Comparison of ENCODE assay signal across 8 mouse cellular contexts in genomic region chr2:116065570-116066005, GRCm38 (mm10). TPM values are rescaled to one million over a fixed set of nuclear protein-coding genes. Genes with fewer than 3 reads are reported as not detected.
DNase-seq lines count a peak whose midpoint lies in the region; ATAC-seq and TF ChIP-seq lines count a peak whose summit lies in the region.

TSS of gene Meis2 (minus strand) at chr2:116065839.

- peak within 1 kb of the TSS; percentile 76 for H3K4me3 ChIP-seq in forebrain, embryonic 10.5 days
- peak within 1 kb of the TSS; percentile 89 for H3K4me3 ChIP-seq in heart, embryonic 15.5 days
- H3K4me3 ChIP-seq in liver, embryonic 14.5 days (ENCODE audit: insufficient read depth in 1 of 2, low read depth in 2 of 2, low read length in 2 of 2): peak within 1 kb of the TSS; percentile 46 to 67
- peak within 1 kb of the TSS; percentile 82 for H3K4me3 ChIP-seq in neural tube, embryonic 12.5 days

- peak within 1 kb of the TSS; percentile 81 for H3K4me2 ChIP-seq in heart, embryonic 15.5 days
- H3K4me2 ChIP-seq in liver, embryonic 14.5 days (ENCODE audit: low read depth): peak within 1 kb of the TSS; percentile 52
- peak within 1 kb of the TSS; percentile 87 for H3K4me2 ChIP-seq in neural tube, embryonic 12.5 days (replicated peaks)

- H3K9me3 ChIP-seq in forebrain, embryonic 10.5 days: no peaks in the 10 kb centered on the region
- no peaks in the 10 kb centered on the region for H3K9me3 ChIP-seq in heart, embryonic 15.5 days (replicated peaks)
- no peaks in the 10 kb centered on the region for H3K9me3 ChIP-seq in liver, embryonic 14.5 days (ENCODE audit: control insufficient read depth, low read length)
- no peaks in the 10 kb centered on the region for H3K9me3 ChIP-seq in neural tube, embryonic 12.5 days

- no peak for TF ChIP-seq EP300 in liver, embryonic 14.5 days (IDR thresholded peaks at IDR 0.05; ENCODE audit: low read depth)

- 0 out of 2 replicates have a peak, but pooled peaks cover 3% of the 10 kb centered on the region for H3K36me3 ChIP-seq in forebrain, embryonic 10.5 days (replicated peaks)
- no peaks in the 10 kb centered on the region for H3K36me3 ChIP-seq in heart, embryonic 15.5 days
- no peaks in the 10 kb centered on the region for H3K36me3 ChIP-seq in liver, embryonic 14.5 days (replicated peaks; ENCODE audit: control insufficient read depth, insufficient read depth, low read depth)
- peaks cover 5% of the 10 kb centered on the region; the same call in 1 of the 2 replicates for H3K36me3 ChIP-seq in neural tube, embryonic 12.5 days

- peak; percentile 14 for DNase-seq in thymus, postnatal 0 days (ENCODE audit: low spot score)
- no peak for DNase-seq in thymus, postnatal 25 days
- peak; percentile 88 for DNase-seq in forebrain, embryonic 10.5 days (ENCODE audit: extremely low spot score, low spot score)
- peak; percentile 86 to 95 for DNase-seq in kidney, postnatal 25 days
- no peak for DNase-seq in liver, embryonic 14.5 days (ENCODE audit: low read depth in 3 of 3, low spot score in 3 of 3)
- peak; percentile 79 to 87 for DNase-seq in urinary bladder, adult 18-20 months (ENCODE audit: low spot score in 2 of 2)

- no peak for TF ChIP-seq CTCF in liver, embryonic 14.5 days (IDR thresholded peaks at IDR 0.05; ENCODE audit: low read depth)

- peaks cover 56% of the 10 kb centered on the region for H3K27me3 ChIP-seq in forebrain, embryonic 10.5 days (ENCODE audit: poor library complexity, severe bottlenecking)
- H3K27me3 ChIP-seq in heart, embryonic 15.5 days: no peaks in the 10 kb centered on the region
- peaks cover 90% of the 10 kb centered on the region for H3K27me3 ChIP-seq in liver, embryonic 14.5 days (ENCODE audit: control insufficient read depth, insufficient read depth, low read length)
- H3K27me3 ChIP-seq in neural tube, embryonic 12.5 days (replicated peaks): no peaks in the 10 kb centered on the region

- peaks cover 74% of the 10 kb centered on the region for H3K4me1 ChIP-seq in forebrain, embryonic 10.5 days
- H3K4me1 ChIP-seq in heart, embryonic 15.5 days (replicated peaks): peaks cover 18% of the 10 kb centered on the region
- no peaks in the 10 kb centered on the region for H3K4me1 ChIP-seq in liver, embryonic 14.5 days (replicated peaks; ENCODE audit: control insufficient read depth in 2 of 2, insufficient read depth in 2 of 2, low read length in 1 of 2)
- peaks cover 5% of the 10 kb centered on the region; the same call in 1 of the 2 replicates for H3K4me1 ChIP-seq in neural tube, embryonic 12.5 days

- H3K9ac ChIP-seq in heart, embryonic 15.5 days: peak within 1 kb of the TSS; percentile 95
- H3K9ac ChIP-seq in liver, embryonic 14.5 days (replicated peaks): no peak within 1 kb of the TSS
- peak within 1 kb of the TSS; percentile 97 for H3K9ac ChIP-seq in neural tube, embryonic 12.5 days

- WGBS in forebrain, embryonic 10.5 days: under 1% methylated on average over 27 of the region's 37 CpGs
- WGBS in heart, embryonic 15.5 days: under 1% methylated on average over 35 of the region's 37 CpGs
- WGBS in liver, embryonic 14.5 days (ENCODE audit: insufficient replicate concordance): 0% methylated on average over 36 of the region's 37 CpGs
- WGBS in neural tube, embryonic 12.5 days: 1% methylated on average over 25 of the region's 37 CpGs

- ATAC-seq in heart, embryonic 15.5 days (replicated peaks; ENCODE audit: insufficient number of reproducible peaks, insufficient read depth, low FRiP score, low read depth): peak; percentile 82
- peak; percentile 66 for ATAC-seq in liver, embryonic 14.5 days (ENCODE audit: insufficient read depth)
- ATAC-seq in neural tube, embryonic 12.5 days (ENCODE audit: low FRiP score, low read depth): peak; percentile 70

- peak within 1 kb of the TSS; percentile 90 for H3K27ac ChIP-seq in forebrain, embryonic 10.5 days
- H3K27ac ChIP-seq in heart, embryonic 15.5 days: peak within 1 kb of the TSS; percentile 99
- no peak within 1 kb of the TSS for H3K27ac ChIP-seq in liver, embryonic 14.5 days
- H3K27ac ChIP-seq in neural tube, embryonic 12.5 days: peak within 1 kb of the TSS; percentile 98

RNA-seq across cellular contexts. Expression of gene Meis2, which starts in this region (rescaled TPM):
- polyA plus RNA-seq in thymus, postnatal 0 days (2015; fragmentation: Nextera tagmentation; extraction: Ambion mirVana): 8.2 TPM in 2 replicates
- 32.5 TPM in 2 replicates for polyA plus RNA-seq in forebrain, embryonic 10.5 days (2016; fragmentation: Nextera tagmentation; extraction: Ambion mirVana)
- polyA plus RNA-seq in heart, embryonic 15.5 days (2015; fragmentation: Nextera tagmentation; extraction: Ambion mirVana): 24.0 and 25.7 TPM in 2 replicates
- polyA plus RNA-seq in liver, embryonic 14.5 days (2012; rRNA removed): 1.5 and 1.8 TPM in 2 replicates
- 0.69 and 1.0 TPM in 2 replicates for polyA plus RNA-seq in liver, embryonic 14.5 days (2014; fragmentation: Nextera tagmentation; extraction: Ambion mirVana)
- 108 and 120 TPM in 2 replicates for polyA plus RNA-seq in neural tube, embryonic 12.5 days (2016; fragmentation: Nextera tagmentation; extraction: Ambion mirVana)

Comparison
In these comparisons a context has a peak if more than half of its experiments do, and no peak if none do; other contexts are left out.
1. DNase-seq: peak in thymus, postnatal 0 days (single experiment), forebrain, embryonic 10.5 days (single experiment), kidney, postnatal 25 days (2 of 2) and urinary bladder, adult 18-20 months (2 of 2); none in thymus, postnatal 25 days (single experiment) and liver, embryonic 14.5 days (0 of 3).
2. Peak in every context shown above with its lines, with median percentiles within 50 percentile points of each other: H3K4me3 ChIP-seq, ATAC-seq and H3K4me2 ChIP-seq.